Mouse (Mus musculus): ENCODE measurements around the gene Lama4.

Gene Lama4

DNA sequence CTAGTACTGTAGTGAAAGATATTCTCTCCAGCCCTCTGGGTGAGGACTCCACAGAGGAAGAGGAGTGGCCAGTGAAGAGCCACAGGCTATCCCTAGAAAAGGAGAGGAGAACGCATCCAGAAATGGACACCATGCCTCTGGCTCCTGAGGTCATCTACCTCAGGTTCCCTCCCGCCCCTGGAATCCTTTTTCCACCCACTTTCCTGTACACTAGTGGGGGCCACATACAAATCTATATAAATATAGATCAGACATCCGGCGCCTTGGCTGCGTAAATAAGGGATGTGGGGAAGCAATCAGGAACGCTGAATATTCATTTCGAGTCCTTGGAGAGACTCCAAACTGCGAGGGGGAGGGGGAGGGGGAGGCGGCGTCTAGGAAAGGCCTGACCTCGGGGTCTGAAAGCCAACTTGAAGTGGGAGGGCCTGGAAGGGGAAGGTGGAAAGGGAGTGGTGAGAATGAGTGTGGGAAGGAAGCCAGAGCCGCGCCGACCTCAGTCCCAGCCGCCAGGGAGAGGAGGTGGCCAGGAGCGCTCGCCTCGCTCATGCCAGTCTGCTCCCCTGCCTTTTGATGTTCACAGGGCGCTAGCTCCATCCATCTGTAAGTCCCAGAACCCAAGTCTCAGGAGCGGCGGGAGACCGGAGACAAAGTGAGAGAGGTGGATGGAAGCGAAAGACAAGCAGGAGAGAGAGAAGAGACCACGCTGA is at the start of gene Lama4:
Gene Lama4, plus strand, starts transcription at position 441 of the 707 bp plus-strand sequence.
- DNase-seq (ENCODE audit: low spot score in 2 of 2) = no peak

DNA sequence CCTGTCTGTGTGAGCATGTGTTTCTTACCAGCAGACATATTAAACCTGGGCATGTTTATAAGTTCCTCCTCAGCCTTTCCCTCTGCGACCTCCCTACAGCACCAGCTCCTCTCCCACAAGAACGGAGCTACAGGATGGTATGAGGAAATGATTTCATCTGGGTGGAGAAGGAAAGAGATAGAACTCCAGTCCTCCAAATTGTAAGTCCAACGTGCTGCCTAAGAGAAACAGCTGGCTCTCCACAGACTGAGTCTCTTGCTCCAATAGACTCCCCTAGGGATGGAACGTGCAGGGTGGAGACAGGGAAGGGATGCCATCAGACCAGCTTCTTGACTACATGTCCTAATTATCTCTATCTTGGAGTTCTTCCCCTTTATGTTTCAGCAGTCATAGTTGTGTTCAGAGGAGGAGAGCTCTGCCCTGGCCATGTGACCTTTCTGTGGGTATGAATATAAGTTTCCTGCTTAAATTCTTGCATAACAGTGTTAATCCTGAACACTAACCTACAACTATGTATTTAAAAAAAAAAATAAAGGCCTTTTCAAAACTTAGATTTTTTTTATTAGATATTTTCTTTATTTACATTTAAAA is 49.2 kb upstream of the Lama4 start:
- DNase-seq (ENCODE audit: low spot score in 2 of 2) = no peak

GRCm38 (mm10) chr10:38928940-38929697 is 36.2 kb upstream of the Lama4 start:
- no peak for DNase-seq (ENCODE audit: low spot score in 2 of 2)

DNA sequence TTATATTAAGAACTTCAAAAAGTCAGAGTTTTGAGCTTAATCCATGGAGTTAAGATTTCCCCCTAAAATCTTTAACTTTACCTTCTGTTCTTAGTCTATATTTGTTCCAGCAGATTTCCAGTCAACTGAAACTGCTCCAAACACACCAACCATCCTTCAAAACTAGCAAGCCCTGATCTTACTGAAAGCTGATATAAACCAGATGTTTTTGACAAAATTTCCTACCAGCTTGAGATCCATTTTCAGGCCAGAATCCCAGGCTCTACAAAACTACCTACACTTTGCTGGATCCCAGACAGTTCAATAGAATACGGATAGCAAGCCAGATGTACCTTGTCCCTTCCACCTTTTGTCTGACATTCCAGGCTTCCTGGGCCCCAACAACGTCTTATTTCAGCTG is 20.6 kb upstream of the Lama4 start:
- no peak for DNase-seq (ENCODE audit: low spot score in 2 of 2)

DNA sequence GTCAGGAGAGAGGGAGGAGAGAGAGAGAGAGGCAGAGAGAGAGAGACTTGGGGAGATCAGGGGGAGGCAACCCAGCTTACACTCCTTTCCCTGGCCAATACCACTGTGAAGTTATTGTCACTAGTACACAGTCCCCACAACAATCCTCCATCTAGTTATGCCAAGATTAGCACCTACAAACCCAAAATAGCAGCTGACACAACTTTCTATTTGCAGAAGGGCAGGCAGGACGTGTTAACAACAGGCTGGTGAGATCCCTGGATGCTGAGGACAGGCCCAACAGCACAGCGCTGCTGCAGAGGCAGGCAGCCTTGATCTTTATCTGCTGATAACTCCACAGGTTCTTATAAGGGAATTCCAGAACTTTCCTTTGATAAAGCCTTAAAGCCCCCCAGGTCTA is 3.4 kb upstream of the Lama4 start:
- DNase-seq (ENCODE audit: low spot score in 2 of 2) = no peak

GRCm38 (mm10) chr10:38964719-38965074 is 618 bp upstream of the Lama4 start:
- DNase-seq (ENCODE audit: low spot score in 2 of 2) = no peak

DNA sequence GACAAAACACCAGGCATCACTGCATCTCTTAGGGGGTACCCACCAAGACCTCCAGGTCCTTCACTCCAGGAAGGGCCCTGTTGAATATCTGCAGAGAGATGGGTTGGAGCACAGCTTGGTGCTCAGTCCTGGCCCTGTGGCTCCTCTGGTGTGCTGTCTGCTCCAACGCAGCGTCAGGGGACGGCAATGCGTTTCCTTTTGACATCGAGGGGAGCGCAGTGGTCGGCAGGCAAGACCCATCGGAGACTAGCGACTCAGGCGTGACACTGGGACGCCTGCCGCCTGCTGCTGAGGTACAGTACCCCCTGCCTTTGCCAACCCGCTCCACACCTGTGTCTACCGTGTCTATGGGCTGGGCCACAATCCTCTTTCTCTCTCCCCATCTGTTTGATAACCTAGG is 542 bp downstream of the Lama4 start:
- no peak for DNase-seq (ENCODE audit: low spot score in 2 of 2)

GRCm38 (mm10) chr10:38966646-38967045 is 1.3 kb downstream of the Lama4 start:
- no peak for DNase-seq (ENCODE audit: low spot score in 2 of 2)

DNA sequence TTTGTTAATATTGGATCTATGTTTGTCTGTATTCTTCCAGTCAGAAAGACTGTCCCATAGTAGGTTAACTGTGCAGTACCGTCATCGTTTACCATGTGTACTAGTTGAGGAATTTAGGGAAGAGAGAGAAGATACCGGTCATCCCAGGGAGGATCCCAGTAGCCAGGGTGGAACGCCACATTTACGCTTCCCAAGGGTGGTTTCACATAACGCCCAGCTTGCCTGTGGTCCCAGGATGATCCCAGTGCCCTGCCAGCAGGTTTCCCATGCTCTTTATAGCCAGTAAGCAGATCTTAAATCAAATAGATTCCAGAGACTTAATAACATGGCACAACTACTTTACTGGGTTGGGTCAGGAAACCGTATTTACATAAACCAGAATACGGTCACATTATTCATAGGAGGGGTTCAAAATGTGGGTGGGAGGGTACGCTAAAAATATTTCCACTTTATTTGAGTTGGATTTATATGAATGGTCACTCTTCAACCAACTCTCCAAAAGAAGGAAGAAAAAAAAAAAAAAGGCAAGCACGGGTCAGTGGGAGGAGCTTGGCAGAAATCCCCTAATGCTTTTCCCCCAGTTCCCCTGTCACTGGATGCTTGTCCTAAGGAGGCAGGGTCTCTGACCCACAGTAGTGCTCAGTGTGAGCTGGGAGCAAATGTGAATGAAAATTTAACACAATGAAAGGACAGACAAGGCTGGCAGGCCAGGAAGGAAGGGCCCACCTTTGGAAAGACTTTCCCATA is 3.2 kb downstream of the Lama4 start:
- DNase-seq (ENCODE audit: low spot score in 2 of 2) = no peak

GRCm38 (mm10) chr10:38969543-38969942 is 4.2 kb downstream of the Lama4 start:
- no peak for DNase-seq (ENCODE audit: low spot score in 2 of 2)

DNA sequence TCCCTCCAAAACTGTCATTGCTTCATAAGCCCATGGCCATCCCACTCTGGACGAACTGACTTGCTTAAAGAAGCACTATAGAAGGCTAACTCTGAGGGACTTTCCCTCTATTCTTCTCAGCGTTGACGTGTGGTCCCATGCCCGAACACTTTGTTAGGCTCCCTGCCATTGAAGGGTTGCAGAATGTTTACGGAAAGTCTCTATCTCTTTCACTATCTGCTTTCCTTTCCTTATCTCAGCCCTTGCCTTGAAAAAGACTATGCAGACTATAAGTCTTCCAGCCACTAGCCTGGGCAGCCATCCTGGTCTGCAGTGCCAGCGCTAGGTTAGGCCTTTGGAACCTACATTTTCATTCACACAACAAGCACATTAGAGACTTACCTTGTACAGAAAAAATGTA is 4.7 kb downstream of the Lama4 start:
- DNase-seq (ENCODE audit: low spot score in 2 of 2) = no peak

DNA sequence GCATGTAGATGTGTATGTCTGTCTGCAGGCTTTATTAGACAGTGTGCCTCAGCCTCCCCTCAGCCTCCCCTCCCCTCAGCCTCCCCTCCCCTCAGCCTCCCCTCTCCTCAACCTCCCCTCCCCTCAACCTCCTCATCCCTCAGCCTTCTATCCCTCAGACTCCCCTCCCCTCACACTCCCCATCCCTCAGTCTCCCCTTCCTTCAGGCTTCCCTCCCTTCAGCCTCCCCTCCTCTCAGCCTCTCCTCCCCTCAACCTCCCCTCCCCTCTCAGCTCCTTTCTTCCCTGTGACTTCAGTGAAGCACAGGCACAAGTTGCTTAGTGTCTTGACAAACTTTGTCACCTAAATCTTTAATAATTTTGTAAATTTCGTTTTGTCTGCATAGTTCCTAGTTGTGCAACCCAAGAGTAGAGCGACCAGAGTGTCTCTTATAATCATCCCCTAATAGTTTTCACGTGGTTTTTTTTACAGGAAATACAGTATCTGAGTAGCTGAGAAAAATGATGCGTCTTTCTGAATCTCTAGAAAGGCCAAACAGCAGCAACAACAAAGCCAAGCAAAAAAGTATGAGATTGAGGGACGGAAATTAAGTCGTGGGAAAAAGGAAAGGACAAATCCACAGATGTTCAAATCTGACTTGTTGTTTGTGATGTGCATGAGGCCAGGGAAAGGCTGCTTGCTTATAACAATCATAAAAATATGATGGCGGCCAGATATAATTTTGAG is 7.1 kb downstream of the Lama4 start:
- DNase-seq (ENCODE audit: low spot score in 2 of 2) = no peak

GRCm38 (mm10) chr10:38973016-38973415 is 7.7 kb downstream of the Lama4 start:
- no peak for DNase-seq (ENCODE audit: low spot score in 2 of 2)

- DNase-seq (ENCODE audit: low spot score in 2 of 2) = no peak
These were observed 12.9 kb downstream of the Lama4 start for GRCm38 (mm10) chr10:38978195-38978594.

DNA sequence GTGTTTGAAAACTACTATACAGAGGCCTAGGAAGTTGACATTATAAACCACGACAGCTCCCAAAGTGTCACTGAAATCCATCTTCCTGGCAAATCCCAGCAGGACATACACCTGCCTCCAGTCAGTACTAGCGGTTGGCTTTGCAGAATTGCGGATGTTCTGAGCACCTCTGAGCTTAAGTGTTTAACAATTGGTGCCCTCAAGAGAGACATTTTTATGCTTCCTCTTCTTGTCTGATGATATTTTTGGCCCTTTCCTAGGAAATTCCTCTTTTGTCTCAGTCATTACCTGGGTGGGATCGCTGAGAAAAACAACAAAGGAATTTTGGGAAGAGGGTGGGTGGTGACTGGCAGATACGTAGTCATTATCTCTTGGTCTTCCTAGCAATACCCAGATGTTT is 14.4 kb downstream of the Lama4 start:
- no peak for DNase-seq (ENCODE audit: low spot score in 2 of 2)

DNA sequence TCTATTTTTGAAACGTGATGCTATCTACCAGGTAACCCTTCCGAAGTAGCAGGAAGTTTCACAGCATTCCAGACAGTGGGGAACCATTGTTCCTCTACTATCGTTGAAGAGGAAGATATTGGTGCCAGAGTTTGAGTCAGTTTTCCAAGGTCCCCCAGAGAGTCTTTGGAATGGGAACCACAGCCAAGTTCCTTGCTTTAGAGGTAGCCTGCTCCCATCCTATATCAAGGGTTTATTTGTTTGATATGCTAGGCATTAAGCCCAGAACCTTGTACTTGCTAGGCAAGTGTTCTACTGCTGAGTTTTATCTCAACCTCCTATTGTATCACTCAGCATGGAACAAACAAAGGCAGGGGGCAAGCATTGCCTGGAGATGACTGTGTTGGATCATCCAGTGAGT is 15.7 kb downstream of the Lama4 start:
- DNase-seq (ENCODE audit: low spot score in 2 of 2) = no peak

GRCm38 (mm10) chr10:38984358-38985075 is 19.2 kb downstream of the Lama4 start:
- DNase-seq (ENCODE audit: low spot score in 2 of 2) = no peak

DNA sequence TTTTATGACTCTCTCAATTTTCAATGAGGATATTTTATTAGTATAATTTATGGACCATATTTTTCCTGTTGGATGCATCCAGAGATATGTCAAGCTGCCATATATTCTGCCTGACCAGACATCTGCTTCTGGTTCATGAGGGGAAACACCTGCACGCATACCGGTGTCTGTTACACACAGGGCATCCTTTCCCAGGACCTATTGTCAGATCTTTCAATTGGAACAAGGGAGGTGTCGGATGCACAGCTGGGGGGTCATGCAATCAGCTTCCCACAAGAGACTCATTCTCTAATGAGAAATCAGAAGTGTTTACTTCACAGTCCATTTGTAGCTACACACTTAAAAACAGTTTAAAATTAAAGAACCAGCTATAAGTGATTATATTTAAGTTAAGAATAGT is 20.7 kb downstream of the Lama4 start:
- DNase-seq (ENCODE audit: low spot score in 2 of 2) = no peak

DNA sequence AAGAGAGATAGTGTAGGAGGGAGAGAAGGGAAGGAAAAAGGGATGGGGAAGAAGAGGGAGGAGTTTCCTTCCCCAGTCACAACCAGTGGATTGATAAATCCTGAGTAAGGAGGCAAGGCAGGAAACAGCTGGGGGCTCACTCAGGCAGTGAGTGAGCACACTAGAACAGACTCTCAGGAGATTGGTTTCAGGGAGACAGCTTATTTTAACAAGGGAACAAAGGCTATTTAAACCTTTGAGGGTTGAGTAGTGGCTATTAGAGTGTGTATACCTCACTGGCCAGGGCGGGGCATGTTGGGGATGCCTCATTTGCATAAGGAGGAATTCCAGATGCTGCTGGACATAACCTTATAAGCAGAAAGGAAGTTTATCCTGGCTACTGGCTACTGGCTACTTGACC is 27.5 kb downstream of the Lama4 start:
- no peak for DNase-seq (ENCODE audit: low spot score in 2 of 2)

DNA sequence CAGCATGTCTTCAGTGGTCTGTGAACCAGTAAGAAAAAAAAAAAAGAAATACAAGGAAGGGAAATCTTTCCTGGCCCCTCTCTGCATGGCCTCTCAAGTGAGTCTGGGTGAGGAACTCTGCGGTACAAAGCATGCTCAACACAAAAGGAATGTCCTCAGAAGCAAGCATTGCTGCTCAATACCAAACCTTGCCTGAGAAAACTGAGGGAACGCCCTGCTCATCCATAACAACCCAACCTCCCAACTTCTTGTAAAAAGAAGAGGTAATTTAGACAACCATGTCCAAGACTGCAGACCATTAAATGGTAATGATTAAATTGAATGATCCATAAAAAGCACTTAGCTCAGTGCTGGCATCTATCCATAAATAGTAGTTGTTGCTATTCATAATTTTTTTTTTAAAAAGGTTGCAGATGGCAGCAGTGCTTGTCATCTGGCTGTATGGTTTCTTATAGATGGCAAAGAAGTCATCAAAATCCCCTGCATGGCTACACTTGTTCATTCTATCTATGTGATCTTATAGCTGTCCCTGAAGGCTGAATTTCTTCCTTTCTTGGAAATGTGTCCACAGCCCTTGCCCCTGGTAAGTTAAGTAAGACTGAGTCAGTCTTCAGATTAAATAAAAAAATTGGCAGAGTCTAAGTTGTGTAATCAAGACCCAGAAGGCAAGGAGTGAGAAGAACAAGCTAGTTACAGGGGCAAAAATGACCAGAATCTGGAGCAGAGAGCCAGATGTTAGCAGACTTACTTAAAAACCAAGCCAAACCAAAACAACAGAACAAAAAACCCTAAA is 28.5 kb downstream of the Lama4 start:
- no peak for DNase-seq (ENCODE audit: low spot score in 2 of 2)

All from natural killer cell, adult 2 months (primary cell).